Mouse (Mus musculus) gastrocnemius, adult 18-20 months (tissue): ENCODE measurements around the gene Hoxb7. TPM values are rescaled to one million over a fixed set of nuclear protein-coding genes. Genes with fewer than 3 reads are reported as not detected.

Source experiments
- DNase-seq: peaks from one replicate; pipeline ENCODE4 v3.0.0; 2021; ENCODE audit warnings: low spot score
- total RNA-seq, 2 experiments: library from RNA; stranded (reverse); gene quantifications; 2 replicates each; pipeline ENCODE4 v1.2.3; 2021

Gene Hoxb7
- total RNA-seq, 2 experiments from 2014 or later = 0.41 to 0.81 TPM

GRCm38 (mm10) chr11:96313806-96314428, 27.5 kb downstream of the Hoxb7 start:
- DNase-seq = no peak

DNA sequence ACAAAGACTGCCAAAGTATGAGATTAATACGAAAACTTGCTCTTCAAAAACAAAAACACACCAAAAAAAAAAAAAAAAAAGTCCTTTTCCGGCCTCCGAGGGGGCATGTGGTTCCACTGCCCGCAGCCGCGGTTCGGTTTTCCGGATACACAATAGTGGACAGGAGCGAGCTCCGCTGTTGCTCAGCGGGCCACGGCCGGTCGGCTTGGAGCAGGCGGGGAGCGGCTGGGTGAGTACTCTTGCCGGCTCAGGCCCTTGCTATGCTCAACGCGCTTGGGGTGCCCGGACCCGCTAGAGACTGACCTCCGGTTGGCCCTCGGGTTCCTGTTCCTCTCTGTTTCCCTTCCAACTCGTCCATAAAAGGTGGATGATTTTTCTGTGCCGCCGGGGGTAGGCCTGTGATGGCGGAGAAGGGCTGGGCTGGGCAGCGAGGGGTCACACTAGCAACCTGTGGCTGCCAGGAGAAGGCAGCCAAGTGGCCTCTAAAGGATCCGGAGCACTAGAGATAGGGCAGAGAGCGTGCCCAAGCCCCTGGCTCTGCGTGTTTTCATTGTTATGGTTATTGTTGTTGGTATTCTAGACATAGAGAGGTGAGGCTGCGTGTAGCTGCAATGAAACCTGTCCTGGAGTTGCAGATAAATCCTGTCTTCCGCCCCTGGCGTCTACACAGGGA, 28.4 kb downstream of the Hoxb7 start:
- no peak for DNase-seq

DNA sequence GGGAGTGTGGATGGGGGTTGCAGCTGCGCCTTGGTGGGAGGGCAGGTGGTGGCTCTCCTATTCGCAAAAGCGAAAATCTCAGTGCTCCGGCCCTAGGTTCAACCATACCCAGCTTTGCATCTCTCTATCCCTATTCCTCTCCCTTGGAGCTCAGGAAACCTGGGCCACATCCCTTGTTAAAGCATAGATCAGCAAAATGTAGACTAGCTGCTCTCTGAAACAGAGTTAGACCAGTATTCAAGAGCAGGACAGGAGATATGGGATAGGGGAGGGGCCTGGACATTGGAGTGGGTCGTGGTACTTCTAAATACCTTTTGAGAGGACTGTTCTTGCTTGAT, 28.9 kb downstream of the Hoxb7 start:
- no peak for DNase-seq

DNA sequence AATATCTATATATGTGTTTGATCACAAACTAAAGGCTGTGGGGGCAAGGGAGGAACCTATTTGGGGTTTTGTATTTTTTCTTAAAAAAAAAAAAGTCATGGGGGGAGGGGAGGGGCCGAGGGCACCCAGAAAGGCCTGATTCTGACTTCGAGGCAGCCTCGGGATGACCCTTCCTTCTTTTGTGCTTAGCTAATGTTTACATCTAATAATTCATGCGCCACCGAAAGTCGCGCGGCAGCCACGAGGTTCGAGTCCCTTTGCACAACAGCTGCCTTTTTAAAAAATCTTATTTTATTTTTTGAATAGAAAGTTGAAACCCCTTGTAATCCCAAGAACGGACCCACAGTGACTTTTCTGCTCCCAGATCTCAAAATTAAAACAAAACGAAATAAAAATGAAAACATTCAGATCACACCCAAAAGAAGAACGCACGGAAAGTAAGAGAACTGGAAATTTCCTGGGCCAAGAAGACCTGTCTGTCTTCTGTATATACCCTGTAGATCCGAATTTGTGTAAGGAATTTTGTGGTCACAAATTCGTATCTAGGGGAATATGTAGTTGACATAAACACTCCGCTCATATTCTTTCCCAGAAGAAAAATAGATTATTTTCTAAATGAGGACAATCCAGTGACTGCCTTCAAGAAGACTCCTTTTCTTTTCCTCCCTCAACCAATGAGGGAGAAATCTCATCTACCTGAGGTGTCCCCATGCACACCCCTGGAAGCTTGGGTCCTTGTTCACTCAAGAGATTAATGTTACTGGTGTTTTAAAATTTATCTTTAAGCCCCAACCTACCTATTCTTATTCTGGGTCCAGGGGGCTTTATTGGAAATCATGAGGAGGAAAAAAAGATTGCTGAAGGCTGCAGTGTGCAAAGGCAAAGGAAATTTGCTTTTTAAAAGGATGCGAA, 30.5 kb downstream of the Hoxb7 start:
- DNase-seq = no peak

- DNase-seq = no peak
Measured at GRCm38 (mm10) chr11:96317608-96318367, 31.4 kb downstream of the Hoxb7 start, which contains the start of gene Hoxb4. Gene Hoxb4, plus strand, starts transcription at chr11:96318267.

- DNase-seq = no peak
Measured at GRCm38 (mm10) chr11:96318368-96319070, 32.1 kb downstream of the Hoxb7 start.

- DNase-seq = no peak
Measured at GRCm38 (mm10) chr11:96319071-96319902, 32.9 kb downstream of the Hoxb7 start.

GRCm38 (mm10) chr11:96319910-96320309, 33.5 kb downstream of the Hoxb7 start:
- no peak for DNase-seq

GRCm38 (mm10) chr11:96320688-96321087, 34.3 kb downstream of the Hoxb7 start:
- DNase-seq = no peak

- no peak for DNase-seq
Measured at GRCm38 (mm10) chr11:96321846-96322245, 35.4 kb downstream of the Hoxb7 start.

DNA sequence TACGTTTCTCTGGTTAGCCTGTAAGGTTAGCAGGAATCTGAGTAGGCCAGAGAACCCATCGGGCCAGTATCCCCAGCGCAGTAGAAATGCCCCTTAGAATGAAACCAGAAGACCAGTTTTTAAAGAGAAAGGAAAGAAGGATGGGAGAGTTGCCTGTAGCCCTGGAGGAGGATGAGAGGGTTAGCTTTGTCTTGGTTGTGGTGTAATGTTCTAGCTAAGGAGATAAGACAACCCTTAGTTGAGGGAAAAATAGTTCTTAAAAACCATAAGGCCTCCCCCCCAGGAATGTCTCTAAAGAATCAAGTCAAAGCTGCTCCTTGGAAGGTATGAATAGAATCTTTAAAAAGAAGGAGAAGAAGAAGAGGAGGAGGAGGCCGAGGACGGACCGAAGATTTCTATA, 36.3 kb downstream of the Hoxb7 start:
- DNase-seq = no peak

GRCm38 (mm10) chr11:96323154-96323553, 36.7 kb downstream of the Hoxb7 start, which contains the start of gene Hoxb3:
Gene Hoxb3, plus strand, starts transcription at chr11:96323326.
- no peak for DNase-seq

GRCm38 (mm10) chr11:96324125-96324524, 37.7 kb downstream of the Hoxb7 start:
- DNase-seq = no peak

DNA sequence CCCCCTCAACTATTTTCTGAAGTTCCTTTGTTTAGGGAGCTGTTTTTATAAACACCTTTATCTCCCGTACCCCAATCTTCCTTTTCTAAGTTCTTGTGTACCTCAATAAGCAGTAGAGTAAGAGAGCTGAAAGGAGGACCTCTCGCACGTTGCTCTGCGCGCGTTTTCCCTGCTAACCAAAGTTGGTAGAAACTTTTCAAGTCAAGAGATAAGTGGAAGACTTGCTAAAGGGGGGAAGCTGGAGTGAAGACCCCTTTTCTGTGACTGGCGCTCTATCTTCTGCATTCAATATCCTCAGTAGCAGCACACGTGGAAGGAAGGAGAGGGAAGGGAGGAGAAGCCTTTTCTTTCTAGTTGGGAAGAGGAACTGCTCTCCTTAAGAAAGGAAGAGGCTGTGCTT, 38.5 kb downstream of the Hoxb7 start:
- DNase-seq = no peak

DNA sequence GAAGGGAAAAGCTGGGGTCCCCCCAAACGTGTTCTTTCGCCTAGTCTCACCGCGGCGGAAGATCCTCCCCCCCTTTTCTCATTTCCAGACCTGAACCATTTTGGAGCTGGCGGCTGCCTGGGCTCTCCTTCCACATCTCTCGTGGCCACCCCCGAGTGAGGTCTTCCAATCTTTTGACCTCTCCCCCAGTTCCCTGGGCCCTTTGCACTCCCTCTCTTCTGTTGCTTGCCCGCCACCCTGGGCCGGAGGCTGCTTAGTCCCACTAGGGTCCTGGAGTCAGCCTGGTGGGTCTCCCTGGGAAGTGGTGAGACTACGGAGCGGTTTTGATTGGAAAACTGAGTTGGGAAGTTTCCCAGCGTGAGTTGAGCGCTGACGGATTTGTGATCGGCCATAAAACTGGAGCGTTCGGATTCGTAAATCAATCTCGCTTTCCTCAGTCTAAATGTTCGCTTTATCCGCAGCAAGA, 39.4 kb downstream of the Hoxb7 start:
- no peak for DNase-seq

GRCm38 (mm10) chr11:96326705-96327104, 40.3 kb downstream of the Hoxb7 start:
- no peak for DNase-seq

DNA sequence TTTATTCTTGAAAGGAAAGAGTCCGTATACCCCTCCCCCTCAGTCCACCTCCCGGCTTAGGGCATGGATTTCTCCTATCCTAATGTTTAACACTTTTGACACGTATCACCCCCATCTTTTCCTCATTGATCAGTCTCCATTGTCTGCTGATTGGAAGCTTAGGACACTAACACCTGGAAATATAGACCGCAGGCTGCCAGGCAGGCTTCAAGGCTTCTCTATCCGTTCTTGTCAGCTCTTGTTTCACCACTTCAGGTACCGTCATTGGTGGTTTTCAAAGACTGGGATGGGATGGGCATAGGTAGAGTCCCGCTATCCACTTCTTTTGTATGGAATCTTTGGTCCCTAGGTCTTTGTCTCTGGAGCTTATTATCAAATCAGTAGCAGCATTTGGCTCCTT, 40.7 kb downstream of the Hoxb7 start:
- no peak for DNase-seq

DNA sequence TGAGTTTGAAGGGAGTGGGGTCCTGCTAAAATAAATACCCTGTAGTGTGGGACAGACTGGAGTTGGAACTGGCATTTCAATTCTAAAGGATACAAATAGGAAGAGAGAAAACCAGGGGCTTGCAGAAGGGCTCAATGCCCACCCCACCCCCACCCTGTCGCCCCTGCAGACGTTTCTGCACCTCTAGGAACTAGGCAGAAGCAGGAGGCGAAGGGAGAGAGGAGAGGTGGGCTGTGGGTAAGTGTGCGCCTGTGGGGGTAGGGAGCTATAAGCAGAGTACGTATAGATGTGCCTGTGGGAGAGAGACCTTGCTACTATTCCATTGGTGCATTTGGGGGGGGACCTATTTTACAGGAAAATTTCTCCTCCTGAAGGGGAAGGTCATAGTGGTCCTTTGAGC, 41.3 kb downstream of the Hoxb7 start:
- no peak for DNase-seq

- no peak for DNase-seq
Measured at GRCm38 (mm10) chr11:96328605-96329004, 42.2 kb downstream of the Hoxb7 start.

- no peak for DNase-seq
Measured at GRCm38 (mm10) chr11:96332105-96332504, 45.7 kb downstream of the Hoxb7 start.
